Mouse (Mus musculus): ENCODE data around the gene Cstf3.
"Not testable (repeated sequence)": the region's sequence is repeated elsewhere in the genome, so short reads cannot be mapped to it uniquely, and the experiment has no call there.

Cstf3 gene

DNA sequence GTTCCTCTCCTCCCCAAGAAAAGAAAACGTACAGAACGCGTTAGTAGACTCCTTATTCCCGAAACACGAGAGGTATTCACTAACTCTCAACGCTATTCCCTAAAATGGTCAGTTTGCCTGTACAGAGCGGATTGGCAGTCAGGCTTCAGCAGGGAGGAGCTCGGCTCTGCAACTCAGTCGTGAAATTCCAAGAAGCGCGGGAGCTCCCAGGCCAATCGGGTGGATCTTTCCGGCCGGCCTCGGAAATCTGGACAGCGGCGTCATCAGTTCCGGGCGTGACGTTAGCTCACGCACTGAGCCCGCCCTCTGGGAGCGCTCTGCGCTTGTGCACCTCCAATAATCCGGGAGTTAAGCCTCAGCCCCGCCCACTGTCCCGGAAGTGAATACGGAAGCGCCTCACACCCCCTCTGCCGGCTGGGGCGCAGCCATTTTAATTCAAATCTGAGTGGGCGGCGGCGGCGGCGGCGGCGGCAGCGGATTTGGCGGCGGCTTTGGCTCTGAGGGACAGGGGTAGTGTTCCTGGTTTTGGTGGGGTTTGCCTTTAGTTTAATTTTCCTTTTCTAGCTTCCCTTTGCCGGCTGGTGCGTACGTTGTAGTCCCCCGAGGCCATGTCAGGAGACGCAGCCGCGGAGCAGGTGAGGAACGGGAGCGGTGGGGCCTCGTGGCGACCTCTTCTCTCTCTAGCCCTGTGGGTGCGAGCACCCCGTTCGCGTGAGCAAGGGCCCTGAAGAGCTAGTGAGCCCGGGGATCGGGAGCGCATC lies at the start of gene Cstf3:
Gene Cstf3, plus strand, starts transcription at position 456 of the 761 bp plus-strand sequence.
- peak; percentile 96 for DNase-seq

DNA sequence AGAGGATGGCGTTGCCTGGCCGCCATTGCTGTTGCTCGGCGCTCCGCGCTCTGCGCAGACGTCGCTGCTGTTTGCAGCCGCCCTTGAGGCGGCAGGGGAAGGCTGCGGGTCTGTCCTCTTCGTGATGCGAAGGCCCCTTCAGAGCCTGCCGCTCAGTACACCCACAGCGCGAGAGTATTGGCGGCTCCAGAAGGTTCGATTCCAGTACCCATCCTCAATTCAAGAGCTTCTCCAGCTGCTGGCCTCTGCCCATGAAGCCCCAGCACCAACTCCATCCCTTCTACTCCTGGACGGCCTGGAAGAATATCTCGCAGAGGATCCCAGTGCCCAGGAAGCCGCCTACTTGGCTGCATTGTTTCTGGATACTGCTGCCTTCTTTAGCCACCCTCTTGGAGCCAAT lies 33.6 kb upstream of the Cstf3 start:
- DNase-seq: not testable (repeated sequence)

DNA sequence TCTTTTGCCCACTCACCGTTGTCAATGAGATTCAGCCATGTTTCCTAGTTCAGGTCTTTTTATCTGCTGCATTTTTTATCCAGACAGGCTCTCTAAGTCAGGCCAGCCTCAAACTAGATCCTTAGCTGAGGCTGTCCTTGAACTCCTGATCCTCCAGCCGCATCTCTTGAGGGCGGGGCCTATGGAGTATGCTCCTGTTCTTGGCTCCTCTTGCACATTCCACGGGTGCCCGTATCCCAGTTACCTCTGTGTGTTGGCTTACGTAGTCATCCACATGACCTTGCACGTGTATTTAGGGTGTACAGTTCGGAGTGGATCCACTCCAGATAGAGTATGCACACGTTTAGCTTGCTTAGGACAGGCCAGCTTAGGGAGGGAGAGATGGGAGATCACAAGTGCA lies 32.6 kb upstream of the Cstf3 start:
- no peak for DNase-seq

DNA sequence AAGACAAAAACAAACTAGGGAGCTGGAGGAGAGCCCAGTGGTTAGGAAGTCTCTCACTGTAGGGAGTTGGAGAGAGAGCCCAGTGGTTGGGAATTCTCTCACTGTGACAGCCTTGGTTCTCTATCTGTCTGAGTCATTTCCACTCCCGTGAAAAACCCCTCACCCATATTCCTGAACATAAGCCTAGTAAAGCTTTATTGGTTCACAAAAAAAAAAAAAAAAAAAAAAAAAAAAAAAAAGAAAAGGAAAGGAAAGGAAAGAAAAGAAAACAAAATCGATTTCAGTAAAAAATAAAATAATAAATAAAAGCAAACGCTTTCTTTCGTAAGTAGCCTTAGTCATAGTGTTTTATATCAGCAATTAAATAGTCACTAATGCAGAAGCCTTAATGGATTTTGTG lies 32.0 kb upstream of the Cstf3 start:
- no peak for DNase-seq

DNA sequence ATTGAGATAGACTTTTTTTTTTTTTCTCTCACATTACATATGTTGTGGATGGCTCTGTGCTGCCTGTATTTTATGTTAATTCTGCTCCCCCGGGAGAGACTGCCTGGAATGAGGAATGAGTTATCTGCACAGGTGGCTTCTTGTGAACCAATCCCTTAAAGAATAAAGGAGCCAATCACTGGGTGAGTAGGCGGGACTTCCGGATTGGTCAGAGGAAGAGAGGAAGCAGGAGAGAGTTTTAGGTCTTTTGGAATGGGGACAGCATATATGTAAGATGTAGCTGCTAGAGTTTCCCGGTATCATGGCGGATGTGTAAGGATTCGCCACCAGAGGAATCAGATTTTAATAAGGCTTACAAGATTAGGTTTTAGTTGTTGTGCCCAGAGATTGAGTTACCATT lies 31.4 kb upstream of the Cstf3 start:
- no peak for DNase-seq

DNA sequence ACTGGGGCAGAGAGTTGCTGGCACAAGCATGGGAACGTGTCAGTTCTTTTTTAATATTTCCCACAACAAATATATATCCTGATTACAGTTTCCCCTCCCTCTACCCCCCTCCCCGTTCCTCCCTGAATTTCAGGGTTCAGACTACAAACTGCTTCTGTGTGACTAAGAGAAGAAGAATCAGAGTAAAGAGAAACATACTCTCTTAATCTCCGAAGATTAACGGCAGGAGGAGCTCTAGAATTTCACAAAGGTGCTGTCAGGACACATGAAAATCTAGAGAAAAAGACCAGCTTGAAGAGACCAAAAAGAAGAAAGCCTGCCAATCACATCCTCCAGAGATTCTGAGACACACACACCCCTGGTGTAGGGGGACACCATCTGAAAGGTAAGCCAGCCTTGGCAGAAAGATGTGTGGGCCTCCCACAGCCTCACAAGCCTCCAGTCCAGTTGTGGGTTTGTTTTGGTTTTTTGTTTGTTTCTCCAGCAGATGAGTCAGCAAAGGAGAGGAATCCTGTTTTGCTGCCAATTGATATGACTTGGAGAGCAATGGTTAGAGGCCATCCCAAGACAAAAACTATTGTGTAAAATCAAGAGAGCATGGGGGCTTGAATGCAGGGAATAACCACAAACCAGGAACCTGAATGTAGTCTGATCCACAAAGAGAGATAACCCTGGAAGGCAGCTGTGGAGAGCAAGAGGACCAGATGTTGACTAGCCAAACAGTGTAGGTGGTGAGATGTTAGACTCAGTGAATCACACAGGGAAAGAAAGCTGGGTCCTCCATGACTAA lies 30.5 kb upstream of the Cstf3 start:
- no peak for DNase-seq

DNA sequence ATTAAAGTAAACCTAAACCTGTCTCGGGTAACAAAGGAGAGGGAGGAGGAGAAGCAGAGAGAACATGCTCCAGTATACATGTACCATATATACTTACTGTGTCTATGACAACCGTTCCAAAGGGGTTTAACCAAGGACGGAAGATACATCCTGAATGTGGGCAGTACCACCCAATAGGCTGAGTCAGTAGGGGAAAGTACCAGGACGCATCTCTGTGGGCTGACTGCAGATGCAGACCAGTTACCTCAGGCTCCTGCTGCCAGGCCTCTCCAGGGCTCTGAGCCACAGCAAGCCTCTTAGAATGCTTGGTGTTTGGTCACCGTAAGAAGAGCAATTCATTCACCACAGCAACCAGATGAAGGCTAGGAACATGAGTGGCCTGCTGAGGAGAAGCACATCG lies 28.9 kb upstream of the Cstf3 start:
- no peak for DNase-seq

DNA sequence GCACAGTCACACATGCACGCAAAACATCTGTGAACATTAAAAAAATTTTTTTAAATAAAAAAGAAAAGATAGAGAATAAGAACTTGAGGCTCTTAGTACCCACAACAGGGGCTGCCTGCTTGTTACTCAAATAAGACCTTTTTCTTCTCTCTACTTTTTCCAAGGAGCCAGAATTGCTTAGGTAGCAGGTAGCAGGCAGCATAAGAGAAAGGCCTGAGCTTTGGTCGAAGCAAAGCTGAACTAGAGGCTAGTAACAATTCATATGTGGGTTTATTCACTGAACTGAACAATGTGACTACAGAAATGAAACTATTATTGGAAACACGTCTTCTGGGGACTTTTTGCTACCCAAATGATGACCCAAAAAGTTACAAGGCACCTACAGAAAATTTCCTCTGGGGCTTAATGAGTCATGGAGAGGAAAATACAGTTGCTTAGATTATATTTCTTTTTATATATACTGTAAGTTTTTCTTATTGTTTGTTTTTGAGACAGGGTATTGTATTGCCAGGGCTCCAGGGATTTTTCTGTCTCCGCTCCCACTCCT lies 28.3 kb upstream of the Cstf3 start:
- no peak for DNase-seq

DNA sequence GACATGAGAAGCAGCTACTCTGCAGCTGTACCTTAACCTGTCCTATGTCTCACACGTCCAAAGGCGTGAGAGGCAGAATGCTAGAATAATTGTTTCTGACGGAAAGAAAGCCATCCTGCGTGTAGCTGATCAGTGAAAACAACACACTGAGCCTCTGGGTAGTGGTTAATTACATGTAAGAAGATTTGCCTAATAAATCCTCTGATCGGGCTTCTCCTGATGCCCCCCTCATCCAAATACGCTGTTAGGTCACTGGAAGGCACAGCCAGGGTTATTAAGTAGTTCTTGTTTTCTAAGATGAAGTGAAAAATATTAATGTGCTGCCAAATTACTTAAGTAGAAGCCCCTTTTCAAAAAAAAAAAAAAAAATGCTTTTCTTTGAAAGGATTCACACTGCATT lies 18.3 kb upstream of the Cstf3 start:
- DNase-seq: no peak

DNA sequence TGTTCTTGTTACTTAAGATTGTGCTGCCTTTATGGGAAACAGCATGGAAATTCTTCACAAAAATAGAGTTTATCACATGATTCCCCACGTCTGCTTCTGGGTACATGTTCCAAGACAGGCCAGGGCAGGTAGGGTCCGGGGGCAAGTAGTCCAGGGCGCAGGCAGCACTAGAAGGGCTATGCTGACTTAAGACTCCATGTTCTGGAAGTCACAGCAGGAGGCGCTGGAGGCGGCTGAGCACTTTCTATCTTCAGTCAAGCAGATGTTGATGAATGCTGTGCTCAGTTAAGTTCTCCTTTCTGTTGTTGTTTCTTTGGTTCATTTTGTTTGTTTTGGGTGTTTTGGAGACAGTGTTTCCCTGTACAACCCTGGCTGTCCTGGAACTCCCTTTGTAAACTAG lies 14.1 kb upstream of the Cstf3 start:
- no peak for DNase-seq

DNA sequence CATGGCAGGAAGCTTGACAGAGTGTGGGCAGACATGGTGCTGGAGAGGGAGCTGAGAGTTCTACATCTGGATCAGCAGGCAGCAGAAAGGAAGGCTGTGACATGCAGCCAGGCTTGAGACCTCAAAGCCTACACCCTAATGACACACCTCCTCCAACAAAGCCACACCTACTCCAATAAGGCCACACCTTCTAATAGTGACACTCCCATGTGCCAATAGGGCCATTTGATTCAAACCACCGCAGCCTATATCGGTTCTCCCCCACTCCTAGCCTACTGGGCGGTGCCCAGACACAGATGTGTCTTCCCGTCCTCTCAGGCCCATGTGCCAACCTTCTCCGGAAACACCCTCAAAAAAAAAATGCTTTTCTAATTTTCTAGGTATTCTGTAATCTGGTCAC lies 12.3 kb upstream of the Cstf3 start:
- DNase-seq: no peak

DNA sequence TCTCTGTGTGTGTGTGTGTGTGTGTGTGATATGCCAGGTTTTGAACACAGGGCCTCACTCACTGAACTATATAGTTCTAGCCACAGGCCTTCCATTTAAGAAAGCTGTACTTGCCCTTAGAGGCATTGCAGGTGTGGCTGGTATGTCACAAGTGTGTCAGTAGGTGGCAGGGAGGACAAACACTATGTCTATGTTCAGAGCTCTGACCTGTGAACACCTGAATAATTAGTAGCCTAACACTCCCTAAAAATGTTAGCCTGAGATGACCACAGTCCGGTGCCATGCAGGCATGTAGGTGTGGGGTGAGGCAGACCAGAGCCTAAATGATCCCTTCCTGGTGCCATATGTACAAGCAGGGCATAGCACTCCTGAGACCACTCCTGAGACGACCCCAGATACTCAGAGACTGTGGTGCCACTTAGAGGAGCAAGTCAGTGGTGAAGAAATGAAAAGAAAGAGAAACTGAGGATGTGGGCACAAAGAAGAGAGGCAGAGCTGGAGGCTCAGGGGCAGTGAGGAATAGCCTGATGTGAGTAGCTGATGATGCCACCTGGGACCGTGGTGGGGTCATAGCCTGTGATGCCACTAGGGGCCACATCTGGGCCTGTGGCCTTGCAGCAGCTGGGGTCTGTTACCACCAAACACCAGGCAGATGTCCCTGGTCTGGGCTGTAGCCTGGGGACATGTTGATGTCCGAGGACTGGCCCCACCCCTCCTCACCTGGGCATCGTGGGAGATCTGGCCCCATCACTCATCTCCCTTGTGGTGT lies 11.3 kb upstream of the Cstf3 start:
- no peak for DNase-seq

DNA sequence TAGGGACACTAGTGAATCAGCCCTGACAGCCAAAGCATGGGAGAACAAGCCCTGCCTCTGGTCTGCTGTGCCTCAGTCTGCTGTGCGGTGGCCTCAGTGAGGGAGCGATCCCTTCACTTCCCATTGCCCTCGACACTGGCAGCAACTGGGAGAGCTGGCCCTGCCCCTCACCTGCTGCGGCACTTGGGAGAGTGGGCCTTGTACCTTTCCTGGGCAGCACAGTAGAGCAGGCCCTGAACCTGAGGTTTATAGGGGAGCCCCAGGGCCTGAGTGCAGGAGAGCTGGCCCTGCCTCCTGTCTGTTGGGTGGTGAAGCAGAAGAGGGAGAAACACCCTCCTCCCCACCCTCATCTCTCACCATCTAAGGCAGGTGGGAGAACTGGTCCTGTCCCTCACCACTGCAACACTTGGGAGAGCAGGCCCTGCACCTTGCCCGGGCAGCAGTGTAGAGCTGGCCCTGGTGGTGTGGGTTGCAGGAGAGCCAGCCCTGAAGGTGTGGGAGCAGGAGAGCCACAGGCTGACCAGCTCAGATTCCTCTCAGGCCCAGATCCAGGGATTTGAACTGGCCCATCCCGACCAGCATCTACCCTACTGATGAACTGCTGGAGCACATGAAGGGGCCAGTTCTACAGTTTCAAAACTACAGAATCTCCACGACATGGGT lies 10.4 kb upstream of the Cstf3 start:
- no peak for DNase-seq

DNA sequence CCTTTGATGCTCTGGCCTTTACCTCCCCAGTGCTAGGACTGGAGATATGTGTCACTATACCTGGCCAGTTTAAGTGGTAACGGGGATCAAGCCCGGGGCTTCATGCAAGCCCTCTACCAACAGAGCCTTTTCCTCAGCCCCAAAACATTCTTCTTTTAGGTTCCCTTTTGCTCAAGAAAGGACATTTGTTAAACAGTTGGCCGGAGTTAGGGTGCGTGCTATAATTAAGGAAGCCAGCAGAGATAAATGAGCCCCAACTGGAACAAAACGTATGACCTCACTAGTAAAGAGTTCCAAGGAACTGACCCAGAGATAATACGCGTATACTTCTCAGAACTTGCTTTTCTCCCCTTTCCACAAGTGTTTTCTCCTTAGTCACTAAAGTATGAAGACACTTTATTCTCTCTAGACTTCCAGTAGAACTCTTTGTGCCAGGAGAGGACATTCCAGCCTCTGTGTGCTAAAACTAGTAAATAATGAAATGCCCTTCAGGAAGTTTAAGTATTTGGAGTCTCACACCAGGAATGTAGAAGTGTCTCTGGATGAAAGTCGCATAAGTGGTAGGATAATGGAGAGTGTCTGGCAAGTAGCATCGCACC lies 8.9 kb upstream of the Cstf3 start:
- DNase-seq: no peak

DNA sequence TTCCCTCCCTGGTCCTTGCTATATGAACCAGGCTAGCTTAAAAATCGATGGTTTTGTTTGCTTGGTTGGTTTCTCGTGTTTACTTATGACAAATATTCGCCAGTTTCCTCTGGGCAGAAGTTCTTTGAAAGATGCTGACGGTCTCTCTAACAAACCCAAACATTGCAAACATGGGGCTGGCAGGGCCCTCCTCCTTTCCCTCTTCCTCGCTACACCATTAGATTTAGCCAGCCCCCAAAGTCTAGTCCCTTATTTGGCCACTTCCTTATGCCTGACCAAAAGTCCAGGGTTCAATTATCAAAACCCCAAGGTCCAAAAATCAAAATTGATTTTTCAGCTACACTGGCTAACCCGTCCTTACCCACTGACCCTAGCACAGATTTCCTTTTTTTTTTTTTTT lies 7.3 kb upstream of the Cstf3 start:
- DNase-seq: no peak

DNA sequence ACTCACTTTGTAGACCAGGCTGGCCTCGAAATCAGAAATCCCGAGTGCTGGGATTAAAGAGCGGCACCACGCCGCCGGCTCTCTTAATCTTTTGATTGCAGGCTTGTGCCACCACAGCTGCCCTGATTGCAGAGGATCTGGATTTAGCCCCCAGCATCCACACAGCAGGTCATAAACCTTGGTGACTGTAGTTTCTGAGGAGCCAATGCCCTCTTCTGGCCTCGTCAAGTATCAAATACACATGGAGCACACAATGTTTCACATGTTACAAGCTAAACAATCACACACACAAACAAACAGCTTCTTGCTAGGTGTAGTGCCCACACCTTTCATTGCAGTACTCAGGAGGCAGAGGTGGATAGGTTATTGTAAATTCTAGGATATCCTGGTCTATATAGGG lies 6.1 kb upstream of the Cstf3 start:
- no peak for DNase-seq

DNA sequence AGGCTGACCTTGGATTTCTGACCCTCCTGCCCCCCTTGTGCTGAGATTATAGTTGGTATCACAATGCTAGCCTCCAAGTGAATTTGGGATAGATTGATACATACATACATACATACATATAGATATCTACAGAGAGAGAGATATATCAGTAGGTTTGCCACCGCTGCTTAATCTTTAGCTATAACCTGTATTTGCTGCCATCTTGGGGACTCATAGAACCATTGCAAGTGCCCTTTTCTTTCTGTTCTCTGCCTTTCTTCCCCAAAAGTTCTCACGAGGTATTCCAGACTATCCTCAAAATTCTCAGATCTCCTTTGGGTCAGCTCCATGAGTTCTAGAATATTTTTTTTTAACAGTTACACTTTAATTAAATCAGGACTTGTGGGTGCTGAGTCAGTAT lies 4.7 kb upstream of the Cstf3 start:
- DNase-seq: no peak

DNA sequence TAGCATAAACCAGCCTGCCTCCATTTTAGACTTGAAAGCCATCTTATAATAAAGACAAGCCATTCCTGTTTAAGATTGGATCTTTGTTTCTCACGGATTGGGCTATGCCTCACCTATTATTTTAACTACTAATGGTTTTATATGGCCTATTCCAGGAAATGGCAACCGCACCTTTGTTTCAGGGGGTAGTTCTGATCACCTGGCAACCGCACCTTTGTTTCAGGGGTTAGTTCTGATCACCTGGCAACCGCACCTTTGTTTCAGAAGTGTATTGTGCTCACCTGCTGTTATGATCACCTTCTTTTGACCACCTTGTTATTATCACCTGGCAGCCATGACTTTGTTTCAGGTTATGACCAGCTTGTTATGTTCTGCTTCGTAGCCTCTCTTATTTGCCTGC lies 1.8 kb upstream of the Cstf3 start:
- no peak for DNase-seq

DNA sequence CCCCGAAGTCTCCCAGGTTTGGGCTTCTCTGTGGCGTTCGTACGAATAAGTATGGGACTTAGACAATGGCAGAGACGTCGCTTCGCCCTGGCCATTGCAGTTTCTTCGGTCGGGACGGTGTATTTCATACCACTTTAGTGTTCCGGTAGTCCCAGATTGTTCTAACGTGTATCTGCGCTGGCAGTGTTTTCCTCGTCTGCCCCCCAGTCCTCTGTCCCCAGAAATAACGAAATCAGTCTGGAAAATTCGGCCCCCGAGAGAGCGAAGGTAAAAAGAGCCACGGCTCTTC lies 450 bp downstream of the Cstf3 start:
- no peak for DNase-seq

DNA sequence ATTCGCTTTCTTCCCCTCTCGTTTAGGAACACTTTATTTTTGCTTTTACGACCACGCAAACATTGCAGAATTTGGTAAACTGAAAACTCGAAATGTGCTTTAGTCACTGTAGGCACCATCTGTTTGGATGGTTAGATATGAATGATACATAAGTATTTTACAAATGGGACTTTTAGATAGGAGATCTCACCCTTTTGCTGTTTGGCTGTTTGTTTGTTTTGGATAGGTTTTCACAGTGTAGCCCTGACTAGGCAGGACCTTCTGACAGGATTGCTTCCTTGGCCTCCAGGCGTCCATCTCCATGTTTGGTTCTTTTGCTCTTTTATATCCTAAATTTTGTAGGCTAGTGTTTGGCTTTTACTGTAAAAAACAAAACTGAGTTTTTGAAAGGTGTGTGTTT lies 818 bp downstream of the Cstf3 start:
- no peak for DNase-seq

DNA sequence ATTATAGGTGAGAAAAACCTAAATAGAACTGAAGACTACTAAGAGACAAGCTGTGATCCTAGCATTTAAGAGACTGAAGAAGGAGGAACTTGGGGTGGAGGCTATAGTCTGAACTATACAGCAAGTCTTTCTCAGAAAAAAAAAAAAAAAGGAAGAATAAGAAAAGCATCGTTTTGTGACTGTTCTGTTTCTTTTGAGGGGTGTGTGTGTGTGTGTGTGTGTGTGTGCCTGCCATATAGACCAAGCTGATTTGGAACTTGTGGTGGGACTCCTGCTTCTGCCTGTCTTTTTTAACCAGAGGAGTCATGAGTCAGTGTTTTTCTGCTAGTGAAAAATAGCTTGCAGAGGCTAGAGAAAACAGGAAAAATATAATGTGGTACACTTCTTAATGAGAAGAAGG lies 4.7 kb downstream of the Cstf3 start:
- no peak for DNase-seq

DNA sequence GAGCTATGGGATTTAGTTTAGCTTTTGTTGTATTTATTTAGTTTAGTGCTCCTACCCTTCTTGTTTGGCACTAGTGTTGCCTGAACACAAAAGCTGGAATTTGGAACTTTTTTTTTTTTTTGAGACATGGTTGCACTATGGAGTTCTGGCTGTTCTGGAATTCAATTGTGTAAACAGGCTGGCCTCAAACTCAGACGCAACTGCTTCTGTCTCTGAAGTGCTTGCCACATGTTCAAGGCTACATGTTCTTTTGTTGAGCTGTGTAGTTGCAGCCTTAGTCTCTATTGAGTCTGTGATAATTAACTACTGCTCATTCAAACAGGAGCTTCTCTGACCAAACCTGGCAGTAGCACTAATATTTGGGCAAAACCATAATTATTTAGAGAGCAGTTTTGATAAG lies 13.1 kb downstream of the Cstf3 start:
- no peak for DNase-seq

DNA sequence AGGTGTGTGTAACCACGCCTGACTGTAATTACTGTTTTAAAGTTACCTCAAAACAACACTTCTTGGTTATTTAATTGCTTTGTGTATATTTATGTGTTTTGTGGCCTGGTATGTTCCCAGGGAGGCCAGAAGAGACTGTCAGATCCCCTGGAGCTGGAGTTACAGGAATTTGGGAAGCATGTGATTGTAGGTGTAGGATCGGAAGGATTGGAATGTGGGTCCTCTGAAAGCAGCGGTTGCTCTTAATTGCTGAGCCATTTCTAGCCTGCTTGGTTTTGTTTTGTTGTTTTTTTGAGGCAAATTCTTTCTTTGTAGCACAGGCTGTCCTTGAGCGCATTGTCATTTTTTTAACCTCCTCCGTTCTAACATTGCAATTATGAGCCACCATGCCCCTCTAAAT lies 14.4 kb downstream of the Cstf3 start:
- DNase-seq: no peak

All from right cerebral cortex, postnatal 4 days (tissue).